Mouse (Mus musculus): ENCODE results near the gene Neurl2.

- no peak for TF ChIP-seq POLR2AphosphoS2 (IDR thresholded peaks at IDR 0.05; ENCODE audit: low read depth, low read length)
- no peak for TF ChIP-seq NRF1 (IDR thresholded peaks at IDR 0.05; ENCODE audit: low read depth, low read length)
- no peak for TF ChIP-seq E2F4 (IDR thresholded peaks at IDR 0.05; ENCODE audit: insufficient replicate concordance, low read depth, low read length)
- TF ChIP-seq RCOR1 (conservative IDR thresholded peaks at IDR 0.05; ENCODE audit: low read depth, low read length): no peak
- no peak for TF ChIP-seq CTCF (conservative IDR thresholded peaks at IDR 0.05 in 1 of 2, IDR thresholded peaks at IDR 0.05 in 1 of 2; ENCODE audit: low read depth in 2 of 2, low read length in 2 of 2)
- TF ChIP-seq POLR2A (IDR thresholded peaks at IDR 0.05; ENCODE audit: low read depth, low read length): no peak
Measured at GRCm38 (mm10) chr2:164800252-164801004, 32.8 kb downstream of the Neurl2 start.
